Mouse (Mus musculus) right cerebral cortex, postnatal 25 days (tissue): ENCODE data around the gene Asxl1.

Experiments used
- DNase-seq: peaks from one replicate; pipeline ENCODE4 v3.0.0; 2022

Asxl1 gene

DNA sequence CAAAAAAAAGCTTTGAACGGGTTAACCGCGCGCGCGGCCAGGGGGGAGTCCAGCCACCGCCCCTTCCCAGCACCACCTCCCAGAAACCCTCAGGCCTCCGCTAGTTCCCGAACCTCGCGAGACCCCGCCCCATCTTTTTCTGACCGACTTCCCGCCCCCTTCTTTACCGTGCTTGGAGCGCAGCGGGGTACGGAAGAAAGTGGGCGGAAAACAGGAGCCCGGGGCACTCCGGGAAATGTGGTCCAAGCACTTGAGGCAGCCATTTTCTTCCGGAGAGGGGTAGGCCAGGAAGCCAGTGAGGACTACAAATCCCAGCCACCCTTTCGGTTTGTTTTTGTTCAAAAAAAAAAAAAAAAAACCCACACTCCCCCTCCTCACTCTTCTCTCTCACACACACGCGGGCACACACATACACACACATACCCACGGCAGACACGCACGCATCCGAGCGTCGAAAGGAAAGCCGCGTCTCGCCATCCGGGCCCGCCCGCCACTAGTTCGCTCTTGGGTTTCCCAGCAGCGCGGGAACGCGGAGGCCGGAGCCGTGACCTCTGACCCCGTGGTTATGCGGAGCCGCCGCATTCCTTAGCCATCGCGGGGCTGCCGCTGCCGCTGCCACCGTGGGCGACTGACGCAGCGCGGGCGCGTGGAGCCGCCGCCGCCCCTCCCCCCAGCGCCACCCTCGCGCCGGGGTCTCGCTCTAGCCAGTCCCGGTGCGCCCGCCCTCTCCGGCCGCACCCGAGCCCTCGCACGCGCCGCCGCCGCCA is at the start of gene Asxl1:
Gene Asxl1, plus strand, starts transcription at position 376 of the 767 bp plus-strand sequence.
- DNase-seq = peak; percentile 94

DNA sequence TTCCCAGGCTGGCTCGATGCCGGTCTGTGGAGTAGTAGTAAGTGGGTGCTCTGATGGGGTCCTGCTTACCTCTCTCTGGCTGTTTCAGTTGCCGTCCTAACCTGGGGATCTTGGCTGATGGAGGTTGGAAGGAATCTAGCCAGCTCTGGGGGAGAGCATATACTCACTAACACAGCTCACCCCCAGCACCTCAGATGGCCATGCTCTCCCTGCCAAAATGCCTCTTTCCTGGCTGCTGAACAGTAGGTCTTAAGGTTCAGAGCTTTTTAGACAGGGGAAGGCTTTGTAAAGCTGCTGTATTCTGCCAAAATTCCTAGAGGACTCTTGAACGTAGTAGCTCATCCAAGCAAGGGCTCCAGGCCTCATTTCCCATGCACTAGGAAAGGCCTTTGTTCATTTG is 47.9 kb upstream of the Asxl1 start:
- no peak for DNase-seq

DNA sequence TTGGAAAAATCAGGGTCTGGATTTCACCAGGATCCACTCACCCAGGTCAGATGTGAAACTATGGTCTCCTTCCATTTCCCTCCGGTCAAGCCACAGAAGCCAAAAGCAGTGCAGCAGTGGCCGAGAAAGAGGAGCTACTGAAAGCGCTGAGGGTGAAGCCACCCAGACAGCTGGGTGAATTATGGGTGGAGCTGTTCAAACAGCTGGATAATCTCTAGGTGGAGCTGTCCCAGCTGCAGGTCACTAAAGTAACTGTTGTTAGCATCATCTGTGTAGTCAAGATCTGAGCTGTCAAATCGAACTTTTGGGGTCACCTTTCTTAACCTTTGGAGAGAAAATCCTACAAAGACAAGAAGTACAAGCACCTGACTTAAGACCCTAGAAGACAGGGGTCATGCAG is 47.2 kb upstream of the Asxl1 start:
- DNase-seq = no peak

DNA sequence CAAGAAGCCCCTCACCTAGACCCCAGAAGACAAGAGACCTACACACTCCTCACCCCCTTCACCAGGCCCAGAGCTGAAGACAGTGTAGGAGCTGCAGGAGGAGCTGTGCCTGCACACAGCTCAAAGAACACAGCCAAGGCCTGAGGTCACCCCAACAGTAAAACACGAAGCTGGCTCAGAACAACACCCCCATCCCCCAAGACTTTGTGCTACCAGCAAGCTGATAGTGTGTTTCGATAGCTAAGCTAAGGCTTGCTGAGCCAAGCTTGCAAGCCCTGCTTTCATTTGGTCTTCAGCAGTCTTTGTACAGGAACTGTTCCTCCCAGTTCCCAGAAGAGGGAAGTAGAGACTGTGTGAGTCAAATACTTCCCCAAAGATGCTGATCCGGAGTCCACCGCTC is 46.8 kb upstream of the Asxl1 start:
- no peak for DNase-seq

DNA sequence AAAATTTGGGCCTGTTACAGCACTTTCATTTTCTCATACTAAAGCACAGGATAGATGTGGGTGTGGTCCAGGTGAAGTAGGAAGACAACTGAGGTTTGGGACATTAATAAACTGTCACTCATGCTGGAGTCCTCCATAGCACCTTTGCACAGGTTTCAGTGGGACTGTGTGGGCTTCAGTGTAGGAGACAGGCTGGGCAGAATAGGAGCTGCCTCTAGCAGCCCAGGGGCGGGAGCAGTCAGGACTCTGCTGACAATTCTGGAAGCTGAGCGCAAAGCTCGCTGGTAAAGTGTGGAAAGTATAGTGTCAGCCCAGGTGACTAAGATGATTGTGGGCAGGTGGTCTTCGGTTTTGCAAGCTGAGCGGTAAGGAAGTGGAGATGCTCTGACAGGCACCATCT is 44.5 kb upstream of the Asxl1 start:
- no peak for DNase-seq

DNA sequence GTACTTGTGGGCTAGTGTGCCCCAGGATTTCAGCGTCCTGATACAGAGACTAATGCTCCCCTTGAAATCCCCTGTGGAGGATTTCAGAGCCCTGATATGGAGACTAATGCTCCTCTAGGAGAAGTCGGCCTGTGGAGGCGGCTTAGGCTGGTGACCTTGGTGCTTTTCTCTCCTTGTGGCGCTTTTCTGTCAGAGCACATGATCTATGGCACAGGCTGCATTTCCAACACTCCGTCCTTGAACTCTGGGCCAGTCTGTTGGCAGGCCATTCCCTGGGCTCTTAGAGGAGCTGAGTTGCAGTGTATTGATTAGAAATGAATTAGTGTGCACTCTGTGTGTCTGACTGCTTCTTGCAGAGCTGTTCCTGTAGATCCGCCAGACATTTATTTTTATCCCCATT is 40.4 kb upstream of the Asxl1 start:
- DNase-seq = no peak

DNA sequence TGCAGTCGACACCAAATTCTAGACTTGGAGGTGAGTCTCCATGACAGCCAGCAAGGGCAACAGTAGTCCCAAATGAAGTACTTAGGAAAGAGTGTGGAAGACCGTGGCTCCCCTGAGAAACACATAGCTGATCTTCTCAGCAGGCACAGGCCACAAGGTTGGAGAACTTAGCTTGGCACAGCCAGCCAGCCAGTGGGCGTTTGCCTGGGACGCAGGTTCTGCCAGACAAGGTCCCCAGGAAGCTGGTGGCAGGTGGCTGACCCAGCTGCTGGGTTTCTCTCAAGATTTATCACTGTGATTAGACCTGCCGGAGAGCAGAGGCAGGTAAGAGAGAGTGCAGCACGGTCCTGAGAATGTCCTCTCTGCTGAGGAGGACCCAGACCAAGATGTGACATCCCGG is 37.0 kb upstream of the Asxl1 start:
- DNase-seq = no peak

DNA sequence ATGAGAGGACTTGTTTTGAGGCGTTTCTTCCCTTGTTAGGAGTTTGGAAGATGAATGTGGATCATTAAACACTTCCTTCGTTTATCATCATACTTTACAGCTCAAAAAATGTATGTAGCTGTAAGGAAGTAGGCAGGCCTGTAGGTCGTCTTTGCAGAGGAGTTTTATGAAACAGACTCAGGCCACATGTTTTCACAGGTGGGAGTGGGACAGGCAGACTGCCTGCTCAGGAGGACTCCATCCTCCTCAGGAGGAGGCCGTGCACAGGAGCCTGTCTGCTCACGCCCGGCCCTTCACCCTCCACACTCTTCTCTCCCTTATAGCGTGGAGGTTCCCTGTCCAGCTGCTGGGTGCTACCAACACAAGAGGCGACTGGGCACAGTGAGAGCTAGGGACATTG is 36.5 kb upstream of the Asxl1 start:
- no peak for DNase-seq

DNA sequence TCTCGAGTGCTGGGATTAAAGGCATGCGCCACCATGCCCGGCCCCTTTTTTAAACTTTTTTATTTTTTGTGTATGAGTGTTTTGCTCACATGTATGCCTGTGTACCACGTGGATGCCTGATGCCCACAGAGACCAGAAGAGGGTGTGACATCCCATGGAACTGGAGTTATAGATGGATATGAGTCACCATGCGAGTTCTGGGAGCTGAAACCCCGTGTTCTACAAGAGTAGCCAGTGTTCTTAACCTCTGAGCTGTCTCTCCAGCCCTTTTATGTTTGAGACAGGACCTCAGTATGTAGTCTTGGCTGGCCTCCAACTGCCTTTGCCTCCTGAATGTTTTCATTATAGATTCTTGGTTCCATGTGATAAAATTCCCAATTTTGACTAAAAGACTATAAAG is 35.4 kb upstream of the Asxl1 start:
- DNase-seq = no peak

DNA sequence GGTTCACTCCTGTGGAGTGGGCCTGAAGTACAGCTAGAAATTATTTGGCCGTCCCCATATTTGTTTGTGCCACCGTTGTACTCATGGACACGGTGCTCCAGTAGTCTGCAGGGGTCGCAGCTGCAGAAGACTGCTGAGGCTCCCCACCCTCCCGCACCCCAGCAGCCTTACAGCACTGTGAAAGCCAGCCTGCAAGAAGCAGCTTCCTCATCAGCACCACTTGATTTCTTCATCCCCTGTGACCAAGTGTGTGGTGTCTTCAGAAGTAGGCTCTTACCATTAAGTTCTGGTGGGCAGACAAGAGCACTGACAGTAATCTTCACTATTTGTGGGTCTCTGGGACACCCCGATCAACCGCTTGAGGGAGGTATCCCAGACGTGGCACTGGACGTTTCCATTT is 32.7 kb upstream of the Asxl1 start:
- no peak for DNase-seq

DNA sequence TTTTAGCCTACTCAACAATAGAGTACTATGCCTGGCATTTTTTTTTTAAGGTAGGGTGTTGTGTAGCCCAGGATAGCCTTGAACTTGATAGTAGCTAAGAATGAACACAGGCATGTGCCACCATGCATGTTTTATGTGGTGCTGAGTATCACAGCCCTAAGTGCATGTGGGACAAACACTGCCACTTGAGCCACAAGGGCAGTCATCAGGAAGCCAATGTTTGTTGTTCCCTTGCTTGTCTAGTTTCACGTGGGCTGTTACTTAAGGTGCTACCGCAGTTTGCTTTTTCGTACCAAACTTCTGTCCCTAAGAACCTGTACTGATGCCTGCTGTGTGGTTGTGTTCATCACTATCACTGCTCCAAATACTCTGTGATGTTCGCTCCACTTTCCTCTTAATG is 27.2 kb upstream of the Asxl1 start:
- no peak for DNase-seq

DNA sequence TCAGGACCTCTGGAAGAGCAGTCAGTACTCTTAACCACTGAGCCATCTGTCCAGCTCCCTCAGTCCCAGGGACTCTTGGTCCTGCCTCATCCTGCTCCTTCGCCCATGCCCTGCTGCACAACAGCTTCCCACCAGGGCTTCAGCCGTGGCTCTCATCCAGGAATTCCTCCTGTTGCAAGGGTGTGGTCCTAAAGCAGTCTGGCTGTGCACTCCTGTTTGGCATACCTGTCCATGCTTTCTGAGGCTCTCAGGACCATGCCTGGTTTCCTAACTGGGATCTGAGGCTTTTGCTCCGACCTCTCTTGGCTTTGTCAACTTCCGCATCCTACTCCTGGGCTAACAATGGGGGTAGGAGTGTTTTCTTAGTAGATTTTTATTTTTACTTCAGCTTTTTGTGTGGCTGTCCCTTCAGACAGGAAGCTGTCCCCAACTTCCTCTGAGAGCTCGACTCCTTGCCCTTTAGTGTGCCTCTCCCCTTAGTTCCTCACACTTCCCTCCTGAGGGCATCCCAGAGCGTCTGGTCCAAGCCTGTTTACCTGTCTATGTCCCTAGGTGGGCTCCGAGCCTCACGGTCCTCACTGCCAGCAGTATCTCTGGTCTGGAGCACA is 26.5 kb upstream of the Asxl1 start:
- no peak for DNase-seq

DNA sequence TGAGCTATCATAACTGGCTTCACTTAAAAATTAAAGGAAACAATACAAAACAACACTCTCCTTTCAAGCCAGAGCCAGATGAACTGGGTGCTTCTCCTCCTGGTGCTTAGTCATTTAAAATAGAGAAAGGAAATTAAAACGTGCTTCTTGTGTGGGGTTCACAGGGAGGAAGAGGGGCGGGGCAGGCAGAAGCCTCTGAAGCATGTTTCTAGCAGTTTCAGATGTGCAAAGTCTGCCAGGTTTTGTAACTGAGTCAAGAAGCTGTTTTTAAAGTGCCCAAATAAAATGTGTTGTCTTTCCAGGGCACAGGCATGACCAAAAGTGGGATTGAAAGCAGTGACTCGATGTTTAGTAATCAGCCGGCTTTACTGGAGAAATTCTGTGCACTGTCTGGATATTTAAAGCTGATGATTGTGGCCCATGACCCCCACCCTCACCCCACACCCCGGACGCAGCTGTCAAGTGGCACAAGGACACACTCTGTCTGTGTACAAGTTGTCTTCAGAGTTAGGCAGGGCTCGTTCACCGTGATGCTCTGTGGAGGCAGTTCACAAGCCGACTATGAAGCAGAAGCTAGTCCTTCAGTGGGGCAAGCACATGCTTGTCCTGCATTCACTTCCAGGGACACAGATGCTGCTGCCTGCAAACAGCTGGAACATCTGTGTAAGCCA is 19.8 kb upstream of the Asxl1 start:
- DNase-seq = no peak

DNA sequence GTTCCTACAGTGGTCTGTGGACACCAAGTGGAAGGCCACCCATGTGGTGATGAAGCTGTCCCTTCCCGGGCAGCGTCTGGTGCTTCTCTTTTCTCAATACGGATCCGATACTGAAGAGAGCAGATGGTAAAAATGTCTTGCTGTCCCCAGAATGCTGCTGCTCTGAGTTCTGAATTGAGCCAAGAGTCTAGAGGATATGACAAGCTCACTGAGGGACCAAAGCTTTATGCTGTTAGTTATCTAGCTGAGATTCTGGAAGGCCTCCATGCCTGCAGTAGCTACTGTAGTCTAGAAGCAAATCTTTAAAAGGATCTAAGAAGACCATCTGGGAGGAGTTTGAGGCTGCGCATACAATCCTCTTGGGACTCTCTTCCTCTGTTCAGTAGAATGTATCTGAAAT is 13.4 kb upstream of the Asxl1 start:
- no peak for DNase-seq

DNA sequence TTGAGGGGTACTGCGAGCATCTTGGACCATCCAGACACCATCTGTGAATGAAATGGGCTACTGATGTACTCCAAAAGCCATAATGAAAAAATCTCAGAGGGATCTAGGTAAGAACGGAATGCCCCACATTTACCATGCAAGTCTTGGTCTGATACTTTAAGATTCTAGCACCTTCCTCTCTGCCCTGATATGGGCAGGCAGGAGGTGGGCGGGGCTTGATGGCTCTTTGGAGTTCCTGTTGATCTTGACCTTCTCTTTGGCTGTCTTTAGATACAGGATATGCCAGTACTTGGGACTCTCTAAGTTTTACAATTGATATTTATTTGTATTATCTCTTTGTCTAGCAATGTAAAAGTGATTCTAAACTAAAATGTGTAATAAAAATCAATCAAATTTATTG is 12.6 kb upstream of the Asxl1 start:
- DNase-seq = no peak

DNA sequence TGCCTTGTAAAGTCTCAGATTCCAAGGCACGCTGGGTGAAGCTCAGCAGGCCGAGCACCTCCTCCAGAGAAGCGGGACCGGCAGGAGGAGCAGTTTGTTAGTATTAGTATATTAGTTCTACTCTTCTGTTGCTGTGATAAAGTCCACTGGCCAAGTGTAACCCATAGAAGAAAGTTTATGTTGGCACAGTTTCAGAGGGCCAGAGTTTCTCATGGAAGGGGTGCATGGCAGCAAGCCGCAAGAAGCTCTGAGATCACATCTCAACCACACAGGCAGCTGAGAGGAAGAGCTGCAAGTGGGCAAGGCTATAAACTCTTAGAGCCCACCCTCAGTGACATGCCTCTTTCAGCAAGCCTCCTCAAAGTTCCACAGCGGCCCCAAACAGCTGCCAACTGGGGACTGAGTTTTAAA is 11.8 kb upstream of the Asxl1 start:
- DNase-seq = no peak

DNA sequence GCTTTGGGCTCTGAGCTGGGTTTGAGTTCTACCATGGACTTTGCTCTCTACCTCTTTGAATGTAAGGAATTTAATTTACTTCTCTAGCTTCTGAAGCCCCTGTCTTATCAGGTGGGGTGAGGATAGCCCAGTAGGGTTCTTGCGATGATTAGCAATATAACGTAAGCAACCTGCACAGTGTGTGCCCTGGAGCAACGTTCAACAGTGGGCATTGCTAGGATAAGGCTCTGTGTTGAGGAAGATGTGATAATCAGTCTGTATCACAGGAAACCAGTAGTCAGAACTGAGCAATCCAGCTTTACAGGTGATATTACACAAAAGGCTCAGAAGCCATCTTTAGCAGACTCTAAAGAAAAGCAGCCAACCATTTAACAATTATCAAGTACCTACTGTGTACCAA is 11.3 kb upstream of the Asxl1 start:
- DNase-seq = no peak

DNA sequence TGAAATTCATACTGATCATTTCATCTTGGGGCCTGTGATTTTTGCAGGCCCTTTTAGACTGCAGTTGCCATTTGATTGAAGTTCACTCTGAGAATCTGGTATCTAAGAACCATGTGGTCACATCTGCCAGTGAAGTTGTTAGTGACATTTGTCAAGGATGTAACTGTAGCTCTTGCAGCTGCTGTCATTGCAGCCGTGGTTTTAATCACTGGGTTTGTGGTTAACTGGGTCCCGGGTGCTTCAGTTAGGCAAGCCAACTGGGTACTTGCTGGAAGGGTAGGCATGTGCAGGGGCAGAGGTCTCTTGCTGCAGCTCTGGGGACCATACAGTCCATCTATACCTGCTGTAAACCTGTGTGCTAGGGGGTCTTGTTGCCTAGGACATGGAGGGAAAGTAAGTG is 9.5 kb upstream of the Asxl1 start:
- DNase-seq = no peak

DNA sequence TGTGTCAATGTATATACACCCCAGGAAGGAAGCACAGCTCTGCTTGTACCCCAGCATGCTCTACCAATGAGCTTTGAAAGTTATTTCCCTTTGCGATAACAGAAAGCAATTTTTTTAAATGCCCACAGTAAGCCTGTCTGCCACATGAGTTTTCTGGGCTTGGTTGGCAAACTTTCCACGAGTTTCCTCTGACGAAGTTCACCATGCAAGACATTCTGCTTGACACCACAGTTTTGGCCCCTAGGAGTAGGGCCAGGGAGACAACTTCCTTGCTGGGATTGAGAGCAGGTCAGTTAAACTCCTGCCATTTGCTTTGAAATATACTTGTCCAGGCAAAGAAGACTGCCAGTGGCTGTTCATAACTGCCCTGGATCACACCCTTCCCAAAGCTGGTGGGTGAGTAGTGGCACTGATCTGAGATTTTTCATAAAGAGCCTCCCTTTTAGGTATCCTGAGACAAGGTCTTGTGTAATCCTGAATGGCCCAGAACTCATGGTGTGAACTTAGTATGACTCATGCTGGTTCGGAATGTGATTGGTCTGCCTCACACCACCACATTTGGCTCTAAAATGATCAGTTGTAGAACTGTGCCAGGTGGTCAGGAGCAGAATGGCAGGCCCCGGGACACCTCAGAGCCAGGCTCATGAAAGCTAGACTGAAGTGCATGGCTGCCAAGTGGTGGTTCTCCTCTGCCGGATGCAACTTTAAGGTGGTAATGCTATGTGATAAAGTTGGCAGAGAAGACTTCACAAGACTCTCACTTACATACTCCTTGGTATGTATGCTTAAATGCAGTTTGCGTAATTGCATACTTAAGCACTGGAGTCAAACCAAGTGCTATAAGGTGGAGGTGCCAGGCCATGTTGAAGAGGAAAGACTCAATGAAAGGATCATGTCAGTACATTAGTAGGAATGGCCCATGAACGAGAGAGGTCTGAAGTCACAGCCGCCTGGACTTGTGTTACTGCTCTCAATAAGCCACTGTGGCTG is 7.0 kb upstream of the Asxl1 start:
- DNase-seq = no peak

DNA sequence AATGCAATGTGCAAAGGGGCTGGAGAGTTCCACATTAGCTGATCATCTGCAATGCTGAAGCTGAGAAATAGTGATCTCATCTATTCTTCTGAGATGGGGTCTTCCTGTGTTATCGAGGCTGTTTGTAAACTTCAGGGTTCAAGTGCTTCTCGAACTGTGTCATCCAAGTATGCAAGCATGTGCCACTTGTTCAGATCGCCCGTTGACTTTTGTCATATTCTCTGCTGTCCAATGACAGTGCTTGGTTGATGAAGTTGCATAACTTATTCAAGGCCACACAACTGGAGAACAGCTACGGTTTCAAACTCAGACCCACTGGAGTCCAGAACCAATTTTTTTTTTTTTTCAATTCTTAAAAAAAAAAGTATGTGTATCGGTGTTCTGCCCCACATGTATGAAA is 3.5 kb upstream of the Asxl1 start:
- DNase-seq = no peak

DNA sequence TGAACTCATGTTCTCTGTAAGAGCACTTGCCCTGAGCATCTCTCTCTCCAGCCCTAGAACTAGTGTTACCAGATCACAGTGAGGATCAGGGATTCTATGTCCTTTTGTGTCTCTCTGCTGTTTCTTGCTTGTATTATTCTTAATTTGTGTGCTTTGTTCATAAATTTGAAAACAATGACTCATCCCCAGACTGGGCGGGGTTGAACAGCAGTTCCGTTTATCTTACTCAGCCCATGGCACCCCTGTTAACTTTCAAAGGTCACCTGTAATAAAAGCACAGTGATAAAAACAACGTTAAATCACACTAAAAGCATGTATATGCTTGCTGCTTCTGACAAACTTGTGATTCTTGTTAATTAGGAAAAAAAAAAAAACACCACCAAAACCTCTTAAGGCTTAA is 3.0 kb upstream of the Asxl1 start:
- no peak for DNase-seq

DNA sequence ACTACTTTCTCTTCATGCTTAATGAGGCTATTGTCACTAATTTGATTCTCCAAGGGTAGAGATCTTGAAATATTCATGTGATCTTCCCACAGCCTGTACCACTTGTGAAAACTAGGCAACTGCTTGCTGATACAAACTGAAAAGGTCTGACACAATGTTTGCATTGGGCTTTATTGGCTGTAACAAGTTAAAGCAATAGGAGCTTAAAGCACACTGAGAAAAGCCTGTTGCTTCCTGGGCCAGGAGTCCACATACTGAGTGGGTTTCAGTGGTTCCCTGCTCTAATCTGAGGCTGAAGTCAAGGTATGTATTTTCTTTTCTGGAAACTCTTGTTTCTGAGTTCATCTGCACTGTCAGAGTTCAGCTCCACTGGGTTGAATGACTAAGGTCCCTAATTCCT is 2.4 kb upstream of the Asxl1 start:
- no peak for DNase-seq

DNA sequence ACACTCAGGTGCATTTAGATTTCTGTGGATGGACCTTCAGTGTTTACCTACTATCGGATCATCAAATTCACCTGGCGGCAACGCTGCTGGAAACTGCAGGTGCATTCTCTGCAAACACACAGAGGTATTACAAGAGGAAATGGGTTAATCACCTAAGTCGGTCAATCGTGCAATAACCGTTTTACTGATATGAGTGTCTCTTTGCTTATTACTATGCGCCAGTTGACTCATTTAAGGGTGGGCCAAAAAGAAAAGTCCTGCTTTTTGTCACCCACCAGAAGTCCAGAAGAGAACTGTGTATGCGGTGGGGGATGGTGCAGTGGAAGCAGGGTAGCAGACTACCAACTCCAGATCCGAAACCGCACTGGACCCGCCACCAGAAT is 567 bp upstream of the Asxl1 start:
- DNase-seq = no peak
